ENCODE assay signal across 15 mouse cellular contexts in the genomic region with DNA sequence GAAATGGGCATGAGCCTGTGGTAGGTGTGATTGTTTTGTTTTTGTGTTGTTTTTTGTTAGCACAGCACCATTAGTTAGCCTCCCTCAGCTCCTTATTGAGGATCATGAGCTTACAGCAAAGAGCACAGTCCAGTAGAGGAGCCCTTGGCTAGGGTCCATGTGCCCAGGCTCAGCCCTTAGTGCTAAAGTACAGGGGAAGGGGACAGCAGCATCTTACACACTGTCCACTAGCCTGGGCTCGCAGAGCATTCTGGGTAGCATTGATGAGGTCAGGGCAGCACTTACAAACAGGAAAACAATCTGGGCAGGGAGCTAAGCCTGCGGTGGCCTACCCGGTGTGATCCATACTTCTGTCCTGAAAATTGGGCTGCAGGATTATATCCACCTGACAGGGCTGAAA.
A peak's percentile ranks its signal among the peaks of the same experiment; 100 is the strongest.
DNase-seq lines count a peak whose midpoint lies in the region; ATAC-seq and TF ChIP-seq lines count a peak whose summit lies in the region.
"Had no signal": no experiment of that assay in that cellular context is flagged by ENCODE, and none has a peak within 500 bp of the region (broad histone marks: within the 10 kb centered on the region; RNA-seq: fewer than 3 reads in every experiment).

No protein-coding gene starts in this region.

- H3K36me3 ChIP-seq in liver, adult 2 months (ENCODE audit: control insufficient read depth, insufficient read depth, low read length): no peaks in the 10 kb centered on the region
- no peaks in the 10 kb centered on the region for H3K36me3 ChIP-seq in embryonic facial prominence, embryonic 13.5 days
- H3K36me3 ChIP-seq in kidney, adult 2 months (ENCODE audit: control insufficient read depth, insufficient read depth, low read length): no peaks in the 10 kb centered on the region
- H3K36me3 ChIP-seq: forebrain, embryonic 12.5 days; G1E; limb, embryonic 15.5 days; midbrain, embryonic 12.5 days had no signal

- peak overlapping the region; percentile 47 for H3K27ac ChIP-seq in liver, adult 2 months (replicated peaks; ENCODE audit: insufficient read depth, low read depth, low read length)
- H3K27ac ChIP-seq in embryonic facial prominence, embryonic 13.5 days: peak overlapping the region; percentile 69; the same call in 1 of the 2 replicates
- peak overlapping the region; percentile 85 for H3K27ac ChIP-seq in kidney, adult 2 months (ENCODE audit: insufficient read depth, low read depth, low read length)
- H3K27ac ChIP-seq: forebrain, embryonic 12.5 days; limb, embryonic 15.5 days; macrophage; midbrain, embryonic 12.5 days had no signal

- no peaks in the 10 kb centered on the region for H3K9me3 ChIP-seq in embryonic facial prominence, embryonic 13.5 days
- H3K9me3 ChIP-seq: forebrain, embryonic 12.5 days; G1E; limb, embryonic 15.5 days; midbrain, embryonic 12.5 days had no signal

- no peak for ATAC-seq in embryonic facial prominence, embryonic 13.5 days (ENCODE audit: insufficient number of reproducible peaks, insufficient read depth, low FRiP score, low TSS enrichment, low read depth)

- no peak overlapping the region for H3K9ac ChIP-seq in liver, adult 2 months (ENCODE audit: low read depth, low read length)
- no peak overlapping the region for H3K9ac ChIP-seq in embryonic facial prominence, embryonic 13.5 days
- H3K9ac ChIP-seq: forebrain, embryonic 12.5 days; limb, embryonic 15.5 days; midbrain, embryonic 12.5 days had no signal

- H3K4me1 ChIP-seq in liver, adult 2 months (ENCODE audit: control insufficient read depth, insufficient read depth, low read length): peaks cover 16% of the 10 kb centered on the region
- peaks cover 56% of the 10 kb centered on the region for H3K4me1 ChIP-seq in embryonic facial prominence, embryonic 13.5 days
- peaks cover 33% of the 10 kb centered on the region for H3K4me1 ChIP-seq in kidney, adult 2 months (ENCODE audit: control insufficient read depth, insufficient read depth, low read length)

- TF ChIP-seq POLR2A in liver, adult 2 months (IDR thresholded peaks at IDR 0.05; ENCODE audit: extremely low read depth, insufficient read depth, low read length): no peak
- no peak for TF ChIP-seq POLR2A in kidney, adult 2 months (IDR thresholded peaks at IDR 0.05; ENCODE audit: low read depth, low read length)

- H3K4me2 ChIP-seq in embryonic facial prominence, embryonic 13.5 days: no peak overlapping the region
- H3K4me2 ChIP-seq: forebrain, embryonic 12.5 days; limb, embryonic 15.5 days; midbrain, embryonic 12.5 days had no signal

- H3K79me2 ChIP-seq in liver, adult 2 months (ENCODE audit: control insufficient read depth, insufficient read depth, low read length): peaks cover 6% of the 10 kb centered on the region; the same call in 1 of the 2 replicates

- WGBS in liver, adult 2 months: 11% methylated on average over 3 of the region's 3 CpGs
- 78% methylated on average over 3 of the region's 3 CpGs for WGBS in embryonic facial prominence, embryonic 13.5 days
- 31% methylated on average over 3 of the region's 3 CpGs for WGBS in kidney, adult 2 months

- no peak for TF ChIP-seq CTCF in liver, adult 2 months (IDR thresholded peaks at IDR 0.05; ENCODE audit: low read depth, low read length)
- no peak for TF ChIP-seq CTCF in kidney, adult 2 months (conservative IDR thresholded peaks at IDR 0.05; ENCODE audit: insufficient read depth, insufficient read length, low read depth, low read length)

- peak; percentile 90 for DNase-seq in liver, adult 2 months (ENCODE audit: extremely low read depth, low read depth, low spot score)
- no peak for DNase-seq in liver
- DNase-seq in kidney, adult 2 months: peak; percentile 93
- peak; percentile 87 to 93 for DNase-seq in kidney, postnatal 25 days
- no peak for DNase-seq in adrenal gland, postnatal 36 days
- no peak for DNase-seq in thymus, postnatal 25 days
- DNase-seq: cerebellum, adult 11-12 months; cerebellum, postnatal 36 days had no signal

- no peaks in the 10 kb centered on the region for H3K27me3 ChIP-seq in liver, adult 2 months (ENCODE audit: control insufficient read depth, insufficient read depth, low read length)
- H3K27me3 ChIP-seq in embryonic facial prominence, embryonic 13.5 days: no peaks in the 10 kb centered on the region
- no peaks in the 10 kb centered on the region for H3K27me3 ChIP-seq in kidney, adult 2 months (replicated peaks; ENCODE audit: control insufficient read depth, insufficient read depth, low read length)
- H3K27me3 ChIP-seq: forebrain, embryonic 12.5 days; limb, embryonic 15.5 days; midbrain, embryonic 12.5 days had no signal

- H3K4me3 ChIP-seq in liver, adult 2 months (ENCODE audit: insufficient read depth, low read depth, low read length): no peak overlapping the region
- no peak overlapping the region for H3K4me3 ChIP-seq in embryonic facial prominence, embryonic 13.5 days
- no peak overlapping the region for H3K4me3 ChIP-seq in kidney, adult 2 months (ENCODE audit: insufficient read depth, low read depth, low read length)
- H3K4me3 ChIP-seq: forebrain, embryonic 12.5 days; left cerebral cortex, adult 2 months; limb, embryonic 15.5 days; midbrain, embryonic 12.5 days had no signal

Comparison
In these comparisons a context has a peak if more than half of its experiments do, and no peak if none do; other contexts are left out.
1. DNase-seq: peak in liver, adult 2 months (single experiment), kidney, adult 2 months (single experiment) and kidney, postnatal 25 days (2 of 2); none in liver (single experiment), adrenal gland, postnatal 36 days (0 of 2) and thymus, postnatal 25 days (single experiment).
2. Peak in every context shown above with its lines, with median percentiles within 50 percentile points of each other: H3K27ac ChIP-seq.